ENCODE assay signal across 8 mouse cellular contexts in genomic region chr6:113442442-113443090, GRCm38 (mm10). TPM values are rescaled to one million over a fixed set of nuclear protein-coding genes. Genes with fewer than 3 reads are reported as not detected.
DNase-seq lines count a peak whose midpoint lies in the region; ATAC-seq and TF ChIP-seq lines count a peak whose summit lies in the region.

Gene Jagn1 (plus strand): TSS chr6:113442569.

- no peaks in the 10 kb centered on the region for H3K9me3 ChIP-seq in embryonic facial prominence, embryonic 14.5 days (ENCODE audit: control insufficient read depth, low read length)
- no peaks in the 10 kb centered on the region for H3K9me3 ChIP-seq in limb, embryonic 14.5 days (ENCODE audit: control insufficient read depth, low read length)
- no peaks in the 10 kb centered on the region for H3K9me3 ChIP-seq in midbrain, postnatal 0 days (ENCODE audit: low read length)

- peaks cover 14% of the 10 kb centered on the region for H3K36me3 ChIP-seq in embryonic facial prominence, embryonic 14.5 days (ENCODE audit: control insufficient read depth, insufficient read depth, low read length)
- H3K36me3 ChIP-seq in limb, embryonic 14.5 days (ENCODE audit: control insufficient read depth, insufficient read depth, low read length): peaks cover 14% of the 10 kb centered on the region
- peaks cover 5% of the 10 kb centered on the region for H3K36me3 ChIP-seq in midbrain, postnatal 0 days (ENCODE audit: insufficient read depth, low read length)

- no peak; the same call in 1 of the 2 replicates for TF ChIP-seq POLR2A in limb, embryonic 14.5 days (IDR thresholded peaks at IDR 0.05; ENCODE audit: borderline replicate concordance, extremely low read depth, insufficient read depth, insufficient read length)

- H3K4me1 ChIP-seq in embryonic facial prominence, embryonic 14.5 days (ENCODE audit: control insufficient read depth, insufficient read depth, low read length): peaks cover 8% of the 10 kb centered on the region; the same call in 1 of the 2 replicates
- H3K4me1 ChIP-seq in limb, embryonic 14.5 days (ENCODE audit: control insufficient read depth, insufficient read depth, low read length): peaks cover 4% of the 10 kb centered on the region; the same call in 1 of the 2 replicates
- H3K4me1 ChIP-seq in midbrain, postnatal 0 days (ENCODE audit: insufficient read depth, low read length): peaks cover 6% of the 10 kb centered on the region; the same call in 1 of the 2 replicates

- peak within 1 kb of the TSS; percentile 97 for H3K9ac ChIP-seq in embryonic facial prominence, embryonic 14.5 days (ENCODE audit: low read depth, low read length)
- peak within 1 kb of the TSS; percentile 91 for H3K9ac ChIP-seq in limb, embryonic 14.5 days (ENCODE audit: low read depth, low read length, severe bottlenecking)
- H3K9ac ChIP-seq in midbrain, postnatal 0 days (replicated peaks; ENCODE audit: low read length, poor library complexity, severe bottlenecking): peak within 1 kb of the TSS; percentile 95

- WGBS in embryonic facial prominence, embryonic 14.5 days: under 1% methylated on average over 35 of the region's 45 CpGs
- WGBS in limb, embryonic 14.5 days: under 1% methylated on average over 40 of the region's 45 CpGs
- WGBS in midbrain, postnatal 0 days: 1% methylated on average over 35 of the region's 45 CpGs

- TF ChIP-seq CTCF in midbrain, postnatal 0 days (IDR thresholded peaks at IDR 0.05): 0 out of 2 replicates have a peak, but pooled peaks have one; percentile 1

- H3K27me3 ChIP-seq in embryonic facial prominence, embryonic 14.5 days (replicated peaks; ENCODE audit: control insufficient read depth, insufficient read depth, low read length): no peaks in the 10 kb centered on the region
- H3K27me3 ChIP-seq in limb, embryonic 14.5 days (ENCODE audit: control insufficient read depth, insufficient read depth, low read length): no peaks in the 10 kb centered on the region
- H3K27me3 ChIP-seq in midbrain, postnatal 0 days (ENCODE audit: insufficient read depth, low read length): no peaks in the 10 kb centered on the region

- H3K27ac ChIP-seq in embryonic facial prominence, embryonic 14.5 days (replicated peaks; ENCODE audit: low read depth, low read length): peak within 1 kb of the TSS; percentile 65
- H3K27ac ChIP-seq in limb, embryonic 14.5 days (replicated peaks; ENCODE audit: low read depth, low read length): peak within 1 kb of the TSS; percentile 70; the same call in 1 of the 2 replicates
- H3K27ac ChIP-seq in midbrain, postnatal 0 days (ENCODE audit: low read depth, low read length): peak within 1 kb of the TSS; percentile 77

- peak within 1 kb of the TSS; percentile 97 for H3K4me3 ChIP-seq in embryonic facial prominence, embryonic 14.5 days (ENCODE audit: low read depth, low read length)
- H3K4me3 ChIP-seq in limb, embryonic 14.5 days (replicated peaks; ENCODE audit: low read length): peak within 1 kb of the TSS; percentile 96
- peak within 1 kb of the TSS; percentile 94 for H3K4me3 ChIP-seq in midbrain, postnatal 0 days (ENCODE audit: low read depth, low read length)

- H3K4me2 ChIP-seq in embryonic facial prominence, embryonic 14.5 days (ENCODE audit: low read depth, low read length): peak within 1 kb of the TSS; percentile 85
- H3K4me2 ChIP-seq in limb, embryonic 14.5 days (replicated peaks; ENCODE audit: low read depth, low read length, severe bottlenecking): peak within 1 kb of the TSS; percentile 68
- H3K4me2 ChIP-seq in midbrain, postnatal 0 days (ENCODE audit: low read depth, low read length, poor library complexity, severe bottlenecking): peak within 1 kb of the TSS; percentile 92

- peak; percentile 98 for DNase-seq in 3T3-L1 (ENCODE audit: low read depth, low spot score)
- peak; percentile 86 to 90 for DNase-seq in adrenal gland, postnatal 4 days (ENCODE audit: low spot score in 2 of 2)
- peak; percentile 95 for DNase-seq in embryonic facial prominence, embryonic 14.5 days (ENCODE audit: low spot score)
- peak; percentile 96 for DNase-seq in heart, adult 8-10 months (ENCODE audit: low spot score)
- DNase-seq in kidney, adult 9 months: peak; percentile 96
- peak; percentile 97 for DNase-seq in limb, embryonic 14.5 days (ENCODE audit: low spot score)
- peak; percentile 97 for DNase-seq in midbrain, postnatal 0 days (ENCODE audit: low spot score)
- peak; percentile 86 to 87 for DNase-seq in spleen, postnatal 14 days (ENCODE audit: low spot score in 2 of 2)

- peak; percentile 96 for ATAC-seq in embryonic facial prominence, embryonic 14.5 days (ENCODE audit: low read depth)
- peak; percentile 90 for ATAC-seq in limb, embryonic 14.5 days (ENCODE audit: low FRiP score, low read depth)
- ATAC-seq in midbrain, postnatal 0 days (ENCODE audit: low FRiP score): peak; percentile 95

RNA-seq across cellular contexts. Expression of gene Jagn1, which starts in this region (rescaled TPM):
- 10 to 100 TPM; 47.8 to 49.2 TPM for total RNA-seq in adrenal gland, postnatal 4 days (2021)
- polyA plus RNA-seq in embryonic facial prominence, embryonic 14.5 days (2014; fragmentation: Nextera tagmentation; extraction: Ambion mirVana): 72.5 and 75.9 TPM in 2 replicates
- 10 to 100 TPM; 21.0 to 21.4 (median 21.1) TPM for total RNA-seq in heart, adult 8-10 months (2022)
- polyA plus RNA-seq in limb, embryonic 14.5 days (2012; rRNA removed): 61.0 and 74.5 TPM in 2 replicates
- 80.5 and 82.8 TPM in 2 replicates for polyA plus RNA-seq in limb, embryonic 14.5 days (2014; fragmentation: Nextera tagmentation; extraction: Ambion mirVana)
- total RNA-seq in midbrain, postnatal 0 days (2014; rRNA removed): 43.6 and 48.6 TPM in 2 replicates
- polyA plus RNA-seq in midbrain, postnatal 0 days (2015; fragmentation: Nextera tagmentation; extraction: Ambion mirVana): 80.4 and 85.4 TPM in 2 replicates

Comparison
In these comparisons a context has a peak if more than half of its experiments do, and no peak if none do; other contexts are left out.
1. Peak in every context shown above with its lines: DNase-seq, ATAC-seq, H3K4me3 ChIP-seq and H3K27ac ChIP-seq.